In genomic region chr7:112154445-112154844, GRCm38 (mm10) we compare ENCODE assay signal across 15 mouse cellular contexts. TPM values are rescaled to one million over a fixed set of nuclear protein-coding genes. Genes with fewer than 3 reads are reported as not detected.
DNase-seq lines count a peak whose midpoint lies in the region; ATAC-seq lines count a peak whose summit lies in the region.
"Had no signal": no experiment of that assay in that cellular context is flagged by ENCODE, and none has a peak within 500 bp of the region (broad histone marks: within the 10 kb centered on the region; RNA-seq: fewer than 3 reads in every experiment).

No protein-coding gene starts in this region.

- DNase-seq in heart, adult 11 months = no peak
- peak; percentile 24 for DNase-seq in lung, postnatal 10 days
- no peak for DNase-seq in lung, adult 18-20 months
- no peak for DNase-seq in Muller cell, postnatal 12 days (ENCODE audit: inconsistent ontology term)
- DNase-seq: cerebellum, adult 9-11 months; thymus, adult 18-20 months had no signal

- no peak for ATAC-seq in heart, embryonic 16.5 days (replicated peaks; ENCODE audit: extremely low read depth, insufficient read depth, low FRiP score)
- ATAC-seq in intestine, embryonic 15.5 days = no peak
- ATAC-seq in monocyte, adult 5-6 weeks (replicated peaks; ENCODE audit: insufficient number of reproducible peaks, low FRiP score, low TSS enrichment, poor library complexity, severe bottlenecking) = no peak
- ATAC-seq: inflammation-experienced regulatory T-cells, adult 6 months; midbrain, embryonic 15.5 days had no signal

- no peaks in the 10 kb centered on the region for H3K9me3 ChIP-seq in heart, embryonic 16.5 days (replicated peaks; ENCODE audit: control insufficient read depth, low read length)
- no peaks in the 10 kb centered on the region for H3K9me3 ChIP-seq in intestine, embryonic 15.5 days
- H3K9me3 ChIP-seq: hindbrain, embryonic 10.5 days; midbrain, embryonic 15.5 days; neural tube, embryonic 13.5 days had no signal

- H3K9ac ChIP-seq in heart, embryonic 16.5 days (ENCODE audit: low read length) = no peak overlapping the region
- H3K9ac ChIP-seq in intestine, embryonic 15.5 days = no peak overlapping the region
- H3K9ac ChIP-seq: midbrain, embryonic 15.5 days; neural tube, embryonic 13.5 days had no signal

- no peaks in the 10 kb centered on the region for H3K36me3 ChIP-seq in heart, embryonic 16.5 days (ENCODE audit: control insufficient read depth, insufficient read depth)
- H3K36me3 ChIP-seq in intestine, embryonic 15.5 days = no peaks in the 10 kb centered on the region
- H3K36me3 ChIP-seq: hindbrain, embryonic 10.5 days; midbrain, embryonic 15.5 days; neural tube, embryonic 13.5 days had no signal

- 0 out of 2 replicates have a peak overlapping the region, but pooled peaks have one; percentile 9 for H3K27ac ChIP-seq in heart, embryonic 16.5 days (ENCODE audit: low read length)
- peak overlapping the region; percentile 68 for H3K27ac ChIP-seq in intestine, embryonic 15.5 days
- H3K27ac ChIP-seq: hindbrain, embryonic 10.5 days; midbrain, embryonic 15.5 days; neural tube, embryonic 13.5 days had no signal

- no peak overlapping the region for H3K4me2 ChIP-seq in heart, embryonic 16.5 days (ENCODE audit: low read depth, low read length)
- no peak overlapping the region for H3K4me2 ChIP-seq in intestine, embryonic 15.5 days (replicated peaks)
- H3K4me2 ChIP-seq: midbrain, embryonic 15.5 days; neural tube, embryonic 13.5 days had no signal

- 64% methylated on average over 4 of the region's 4 CpGs for WGBS in heart, embryonic 16.5 days
- 52% methylated on average over 4 of the region's 4 CpGs for WGBS in intestine, embryonic 15.5 days

- H3K4me3 ChIP-seq in heart, embryonic 16.5 days (ENCODE audit: low read length) = no peak overlapping the region
- no peak overlapping the region for H3K4me3 ChIP-seq in intestine, embryonic 15.5 days (replicated peaks)
- H3K4me3 ChIP-seq: hindbrain, embryonic 10.5 days; midbrain, embryonic 15.5 days; neural tube, embryonic 13.5 days had no signal

- H3K4me1 ChIP-seq in heart, embryonic 16.5 days (ENCODE audit: control insufficient read depth, insufficient read depth, low read length) = peaks cover 14% of the 10 kb centered on the region
- peaks cover 14% of the 10 kb centered on the region; the same call in 1 of the 2 replicates for H3K4me1 ChIP-seq in intestine, embryonic 15.5 days (replicated peaks)

- no peaks in the 10 kb centered on the region for H3K27me3 ChIP-seq in heart, embryonic 16.5 days (ENCODE audit: control insufficient read depth, insufficient read depth, low read length)
- no peaks in the 10 kb centered on the region for H3K27me3 ChIP-seq in intestine, embryonic 15.5 days (replicated peaks)

RNA-seq across cellular contexts. Expression of gene Dkk3, which starts 4.4 kb away (rescaled TPM):
- polyA plus RNA-seq in heart, embryonic 16.5 days (2015; fragmentation: Nextera tagmentation; extraction: Ambion mirVana) = 73.8 and 91.0 TPM in 2 replicates
- 26.0 and 27.1 TPM in 2 replicates for polyA plus RNA-seq in intestine, embryonic 15.5 days (2015; fragmentation: Nextera tagmentation; extraction: Ambion mirVana)
- not detected in 3 replicates for total RNA-seq in monocyte, adult 5-6 weeks (2017)
- total RNA-seq: granulocyte monocyte progenitor cell, adult 5-6 weeks; megakaryocyte progenitor cell, adult 5-6 weeks had no signal
